Mouse (Mus musculus): ENCODE data around the gene Tes.

DNA sequence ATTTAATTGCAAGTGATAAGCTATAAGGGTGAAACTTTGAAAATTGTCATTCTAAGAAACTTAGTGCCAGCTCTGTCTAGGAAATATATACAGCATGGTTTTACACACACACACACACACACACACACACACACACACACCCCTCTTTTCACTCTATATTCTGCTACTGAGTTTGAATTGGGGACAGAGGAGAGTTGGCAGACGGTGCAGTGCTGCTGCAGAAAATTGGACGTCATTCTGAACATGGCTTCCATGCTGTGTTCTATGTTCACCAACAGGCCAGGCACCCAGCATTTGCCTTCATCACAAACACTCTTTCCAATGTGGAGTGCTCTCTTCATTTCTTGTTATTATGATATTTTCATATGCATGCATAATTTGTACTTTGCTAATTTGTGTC is 48.0 kb downstream of the Tes start:
- TF ChIP-seq ZKSCAN1 (IDR thresholded peaks at IDR 0.05; ENCODE audit: borderline replicate concordance, low read depth, low read length), result no peak
- no peak for TF ChIP-seq ELF1 (IDR thresholded peaks at IDR 0.05; ENCODE audit: low read depth, low read length)
- TF ChIP-seq POLR2A (IDR thresholded peaks at IDR 0.05; ENCODE audit: low read depth, low read length), result no peak

Measured in CH12.LX (cell line).